Comparison of ENCODE assay signal across 8 mouse cellular contexts in the genomic region with DNA sequence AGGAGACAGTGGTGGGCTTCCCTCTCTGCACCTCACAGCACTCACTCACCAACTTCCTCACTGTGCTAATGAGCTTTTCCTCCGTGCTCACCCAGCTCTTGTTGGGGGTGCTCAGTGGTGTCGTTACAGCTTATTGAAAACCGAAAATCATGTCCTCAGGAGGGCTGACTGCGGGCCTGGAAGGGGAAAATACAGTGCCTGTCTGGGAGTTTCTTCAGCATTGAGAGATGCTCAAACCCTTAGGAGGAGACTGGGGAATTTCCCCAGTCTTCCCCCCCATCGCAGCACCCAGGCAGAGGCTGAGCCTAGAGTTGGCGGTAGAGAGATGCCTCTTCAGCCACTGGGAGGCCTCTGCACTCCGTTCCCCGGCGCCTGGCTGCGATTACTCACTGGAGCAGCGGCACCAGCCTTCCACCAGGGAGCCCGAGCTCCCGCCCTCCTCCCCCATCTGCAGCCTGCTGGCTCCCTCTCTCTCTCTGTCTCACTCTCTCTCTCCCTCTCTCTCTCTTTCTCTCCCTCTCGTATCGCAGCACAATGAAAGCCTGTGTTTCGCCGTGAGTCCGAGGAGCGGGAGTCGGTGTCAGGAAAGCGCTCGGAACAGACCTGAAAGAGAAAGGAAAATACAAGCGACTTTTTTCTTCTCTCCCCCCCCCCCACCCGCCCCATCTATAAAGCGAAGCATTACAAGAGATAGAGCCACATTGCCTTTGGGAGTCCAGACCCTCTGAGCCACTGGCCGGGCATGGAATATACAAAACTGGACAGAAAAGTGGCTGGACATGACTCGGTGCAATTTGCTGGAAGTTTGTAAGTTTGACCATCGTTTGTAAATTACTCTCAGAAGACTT. TPM values are rescaled to one million over a fixed set of nuclear protein-coding genes. Genes with fewer than 3 reads are reported as not detected.
DNase-seq lines count a peak whose midpoint lies in the region; ATAC-seq lines count a peak whose summit lies in the region.

No protein-coding gene starts in this region.

- no peaks in the 10 kb centered on the region for H3K27me3 ChIP-seq in hindbrain, embryonic 13.5 days

- WGBS in hindbrain, embryonic 13.5 days, result under 1% methylated on average over 28 of the region's 28 CpGs

- peak overlapping the region; percentile 94 for H3K4me2 ChIP-seq in hindbrain, embryonic 13.5 days

- no peaks in the 10 kb centered on the region for H3K36me3 ChIP-seq in hindbrain, embryonic 13.5 days

- DNase-seq in R1 (ENCODE audit: low read depth, low spot score), result peak; percentile 48
- peak; percentile 81 for DNase-seq in cerebellum, postnatal 14 days
- DNase-seq in frontal cortex, postnatal 14 days (ENCODE audit: low spot score in 2 of 2), result peak; percentile 81
- peak; percentile 89 to 91 for DNase-seq in layer of hippocampus, postnatal 36 days
- DNase-seq in lung, postnatal 25 days (ENCODE audit: low spot score), result peak; percentile 94
- peak; percentile 42 for DNase-seq in retina, adult 2 months (ENCODE audit: low read depth, low spot score)
- peak; percentile 90 for DNase-seq in thymus, postnatal 25 days

- H3K9ac ChIP-seq in hindbrain, embryonic 13.5 days, result peak overlapping the region; percentile 82

- peak overlapping the region; percentile 66 for H3K4me3 ChIP-seq in hindbrain, embryonic 13.5 days

- H3K9me3 ChIP-seq in hindbrain, embryonic 13.5 days, result no peaks in the 10 kb centered on the region

- peaks cover 47% of the 10 kb centered on the region for H3K4me1 ChIP-seq in hindbrain, embryonic 13.5 days (replicated peaks)

- ATAC-seq in hindbrain, embryonic 13.5 days (ENCODE audit: low FRiP score), result peak; percentile 90

- peak overlapping the region; percentile 80 for H3K27ac ChIP-seq in hindbrain, embryonic 13.5 days

RNA-seq across cellular contexts. Expression of gene Maml2, which starts 1.3 kb away (rescaled TPM):
- polyA plus RNA-seq in hindbrain, embryonic 13.5 days (2015; fragmentation: Nextera tagmentation; extraction: Ambion mirVana), result 11.3 and 11.4 TPM in 2 replicates
- 10 to 100 TPM; 21.2 to 28.9 TPM for total RNA-seq in layer of hippocampus, postnatal 36 days (2021)

RNA-seq across cellular contexts. Expression of gene Ccdc82, which starts 49.7 kb away (rescaled TPM):
- 13.5 and 13.7 TPM in 2 replicates for polyA plus RNA-seq in hindbrain, embryonic 13.5 days (2015; fragmentation: Nextera tagmentation; extraction: Ambion mirVana)
- total RNA-seq in layer of hippocampus, postnatal 36 days (2021), result 10 to 100 TPM; 14.7 to 17.2 TPM

RNA-seq across cellular contexts. Expression of gene Jrkl, which starts 50.9 kb away (rescaled TPM):
- polyA plus RNA-seq in hindbrain, embryonic 13.5 days (2015; fragmentation: Nextera tagmentation; extraction: Ambion mirVana), result 12.7 and 12.8 TPM in 2 replicates
- 10 to 100 TPM; 10.5 to 11.6 TPM for total RNA-seq in layer of hippocampus, postnatal 36 days (2021)

Comparison
In these comparisons a context has a peak if more than half of its experiments do, and no peak if none do; other contexts are left out.
1. Peak in every context shown above with its lines: DNase-seq, ATAC-seq, H3K4me3 ChIP-seq and H3K27ac ChIP-seq.
2. DNase-seq: peak in every context shown above with its lines; median percentile 94 in lung, postnatal 25 days; 90 in layer of hippocampus, postnatal 36 days; 90 in thymus, postnatal 25 days; 81 in cerebellum, postnatal 14 days; 81 in frontal cortex, postnatal 14 days; 48 in R1; 42 in retina, adult 2 months.